Mouse (Mus musculus) neutrophil, adult 65 days (primary cell): ENCODE results near the gene Kctd5. TPM values are rescaled to one million over a fixed set of nuclear protein-coding genes. Genes with fewer than 3 reads are reported as not detected.

Experiments used
- total RNA-seq: library from RNA; stranded (reverse); gene quantifications from 2 replicates; pipeline ENCODE4 v1.2.4, GENCODE M21; 2023

The Kctd5 gene
- 13.0 and 13.8 TPM in 2 replicates for total RNA-seq

DNA sequence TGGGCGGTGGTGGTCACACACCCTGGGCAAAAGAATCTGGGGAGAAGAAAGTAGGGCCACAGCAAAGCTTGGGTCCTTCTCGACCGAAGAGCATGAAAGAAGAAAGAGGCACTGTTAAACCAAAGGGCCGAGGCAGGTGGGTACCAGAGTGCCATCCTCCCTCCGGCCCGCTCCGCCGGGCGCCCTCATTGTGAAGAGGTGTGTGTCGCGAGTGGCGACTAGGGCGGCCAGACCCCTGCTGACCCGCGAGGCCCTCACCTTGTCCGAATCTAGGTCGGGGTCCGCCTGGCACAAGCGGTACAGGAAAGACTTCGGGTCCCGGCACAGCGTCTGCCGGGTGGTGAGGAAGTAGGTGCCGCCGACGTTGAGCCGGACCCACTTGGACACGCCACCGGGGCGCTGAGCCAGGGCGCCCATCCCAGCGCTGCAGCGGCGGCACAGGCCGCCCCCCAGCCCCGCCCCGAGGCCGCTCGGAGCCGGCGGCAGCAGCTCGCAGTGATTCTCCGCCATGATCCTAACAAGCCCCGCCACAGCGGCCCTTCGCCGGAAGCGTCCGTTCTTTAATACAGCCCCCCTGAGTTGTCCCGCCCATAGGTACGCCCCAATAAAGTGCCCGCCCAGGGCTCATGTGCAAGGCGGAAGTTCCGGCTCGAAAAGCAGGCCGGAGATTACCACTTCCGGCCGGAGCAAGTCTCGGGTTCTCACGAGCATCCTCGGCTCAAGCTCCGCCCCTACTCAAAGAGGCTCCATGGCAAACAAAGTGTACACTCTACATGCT, at the start of gene Kctd5:
Kctd5 (minus strand) TSS at position 567 of the 778 bp plus-strand sequence.

DNA sequence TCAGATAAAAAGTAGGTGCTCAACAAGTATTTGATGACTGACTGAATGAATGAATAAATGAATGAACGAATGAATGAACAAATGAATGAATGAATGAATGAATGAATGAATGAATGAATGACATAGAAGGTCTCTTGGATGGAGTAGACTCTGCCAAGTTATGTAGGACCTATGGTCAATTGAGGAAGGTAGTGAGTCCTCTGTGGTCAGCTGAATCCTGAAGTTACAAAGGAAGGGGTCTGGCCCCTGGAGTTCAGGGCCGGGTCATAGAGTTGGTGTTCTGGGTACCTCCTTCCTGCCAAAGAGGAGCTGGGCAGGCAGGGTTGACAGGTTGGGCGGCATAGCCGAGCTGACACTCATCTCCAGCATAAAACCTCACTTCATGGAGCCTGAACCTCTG, 35.4 kb downstream of the Kctd5 start, which contains the start of gene Prss27:
Prss27 (plus strand) TSS at position 301 of the 400 bp plus-strand sequence.

DNA sequence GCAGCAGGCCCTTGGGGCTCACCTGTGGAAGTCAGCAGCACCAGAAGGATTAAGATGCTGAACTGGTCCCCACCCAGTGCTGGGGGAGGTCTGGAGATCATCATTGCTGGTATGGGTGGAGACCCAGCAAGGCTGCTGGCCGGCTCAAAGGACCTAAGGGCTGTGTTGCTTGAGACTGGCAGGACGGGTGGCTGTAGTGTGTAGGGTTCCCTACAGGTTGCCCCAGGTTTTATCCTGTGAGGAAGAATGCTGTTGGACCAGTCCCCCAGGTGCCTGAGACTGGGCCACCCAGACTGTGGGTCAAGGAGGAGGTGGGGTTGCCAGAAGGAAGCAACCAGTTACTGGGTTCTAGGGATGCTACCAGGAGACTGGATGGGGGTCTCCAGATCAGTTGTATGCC, 75.4 kb downstream of the Kctd5 start, which contains the start of gene Prss22:
Prss22 (minus strand) TSS at position 200 of the 400 bp plus-strand sequence.

Other genes with a start within 250 kb of the Kctd5 start
- 121 and 182 TPM in 2 replicates for gene Elob, start 244.3 kb downstream of the Kctd5 start, total RNA-seq
- gene Prss33, start 237.4 kb downstream of the Kctd5 start, total RNA-seq, result not detected in 2 replicates
- not detected in 2 replicates for gene Prss32, start 229.6 kb downstream of the Kctd5 start, total RNA-seq
- gene Prss41, start 229.3 kb downstream of the Kctd5 start, total RNA-seq, result not detected in 2 replicates
- gene Prss21, start 205.4 kb downstream of the Kctd5 start, total RNA-seq, result not detected in 2 replicates
- not detected in 2 replicates for gene Dcpp1, start 192.6 kb downstream of the Kctd5 start, total RNA-seq
- not detected in 2 replicates for gene Dcpp2, start 192.6 kb downstream of the Kctd5 start, total RNA-seq
- gene Dcpp3, start 156.0 kb downstream of the Kctd5 start, total RNA-seq, result not detected in 2 replicates
- gene Sbp, start 131.8 kb downstream of the Kctd5 start, total RNA-seq, result not detected in 2 replicates
- gene Sbpl, start 118.2 kb downstream of the Kctd5 start, total RNA-seq, result not detected in 2 replicates
- not detected in 2 replicates for gene Prss30, start 92.9 kb downstream of the Kctd5 start, total RNA-seq
- gene Prss22, start 75.4 kb downstream of the Kctd5 start, total RNA-seq, result not detected in 2 replicates
- gene Prss27, start 35.3 kb downstream of the Kctd5 start, total RNA-seq, result not detected in 2 replicates
- 41.2 and 57.5 TPM in 2 replicates for gene Pdpk1, start 77.4 kb upstream of the Kctd5 start, total RNA-seq
- gene Amdhd2, start 90.3 kb upstream of the Kctd5 start, total RNA-seq, result 64.2 and 79.3 TPM in 2 replicates
- 421 and 428 TPM in 2 replicates for gene Atp6v0c, start 96.2 kb upstream of the Kctd5 start, total RNA-seq
- gene Tbc1d24, start 132.1 kb upstream of the Kctd5 start, total RNA-seq, result 9.4 and 13.1 TPM in 2 replicates
- gene Ntn3, start 136.0 kb upstream of the Kctd5 start, total RNA-seq, result 0.23 and 0.82 TPM in 2 replicates
- gene Tedc2, start 147.4 kb upstream of the Kctd5 start, total RNA-seq, result 9.4 and 12.1 TPM in 2 replicates
- gene Ccnf, start 178.0 kb upstream of the Kctd5 start, total RNA-seq, result 48.8 and 75.2 TPM in 2 replicates